Mouse (Mus musculus): Measurements from ENCODE around the gene Cables2. TPM values are rescaled to one million over a fixed set of nuclear protein-coding genes. Genes with fewer than 3 reads are reported as not detected.

Gene Cables2
- total and polyA plus RNA-seq, 2 experiments: 8.9 to 29.2 TPM

DNA sequence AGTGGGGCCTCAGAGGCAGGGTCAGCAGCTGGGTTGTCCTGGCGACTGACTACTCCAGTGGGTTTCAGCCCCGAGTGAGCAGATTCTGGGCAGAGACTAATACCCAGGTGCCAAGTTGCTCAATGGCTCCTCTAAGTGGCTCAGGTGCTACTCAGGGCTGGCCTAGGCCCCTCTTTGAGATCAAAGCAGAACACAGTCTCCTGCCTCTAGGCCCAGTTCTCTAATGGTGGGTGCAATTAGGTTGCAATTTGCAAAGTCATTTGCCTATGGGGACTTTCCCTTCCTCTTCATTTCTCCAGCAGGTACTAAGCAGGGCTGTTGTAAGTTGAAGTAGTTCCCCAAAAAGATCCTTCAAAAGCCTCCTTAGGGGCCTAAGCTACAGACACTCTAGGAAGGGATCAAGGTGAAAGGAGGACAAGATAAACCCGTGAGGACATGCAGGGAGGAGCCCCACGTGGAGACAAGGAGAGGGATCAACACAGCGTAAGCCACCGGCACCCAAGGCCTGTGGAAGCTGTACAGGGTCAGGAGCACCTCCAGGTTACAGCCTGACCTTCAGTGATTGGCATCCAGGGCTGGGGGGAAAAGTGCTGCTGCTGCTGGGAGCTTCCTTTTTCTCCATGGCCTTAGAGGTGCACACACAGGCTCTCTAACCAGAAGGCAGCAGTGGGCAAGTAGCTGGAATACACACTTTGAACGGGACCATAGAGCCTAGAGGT lies 2.6 kb downstream of the Cables2 start:
- no peak overlapping the region for H3K27ac ChIP-seq (replicated peaks; ENCODE audit: insufficient read depth, low read depth, low read length)
- no peak for DNase-seq (ENCODE audit: extremely low read depth, low read depth, low spot score)

DNA sequence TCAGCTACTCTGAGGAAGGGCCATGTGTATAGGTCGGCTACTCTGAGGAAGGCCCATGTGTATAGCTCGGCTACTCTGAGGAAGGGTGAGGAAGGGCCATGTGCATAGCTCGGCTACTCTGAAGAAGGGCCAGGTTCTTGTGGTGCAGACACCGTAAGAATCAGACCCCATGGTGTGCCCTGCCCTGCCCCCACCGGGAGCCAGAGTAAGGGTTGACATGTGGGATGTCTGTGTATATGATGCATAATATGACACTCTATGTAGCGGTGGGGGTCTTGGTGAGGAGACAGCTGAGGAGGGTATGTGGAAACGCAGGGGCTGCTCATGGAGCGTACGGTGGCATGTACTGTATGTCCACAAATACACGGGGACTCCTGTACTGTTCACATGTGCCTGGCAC lies 4.0 kb downstream of the Cables2 start:
- Histone ChIP-seq H3K36me3 (ENCODE audit: control insufficient read depth, insufficient read depth, low read length) (peaks cover 5% of the 10 kb centered on the region; the same call in 1 of the 2 replicates), H3K4me3 (ENCODE audit: insufficient read depth, low read depth, low read length) (no peak overlapping the region)

More for the DNA sequence above, 2.6 kb downstream of the Cables2 start:
- Histone ChIP-seq H3K4me3 (ENCODE audit: insufficient read depth, low read depth, low read length) (no peak overlapping the region), H3K4me1 (ENCODE audit: control insufficient read depth, insufficient read depth, low read length) (peaks cover 17% of the 10 kb centered on the region), H3K36me3 (ENCODE audit: control insufficient read depth, insufficient read depth, low read length) (peaks cover 5% of the 10 kb centered on the region; the same call in 1 of the 2 replicates), H3K9ac (ENCODE audit: low read depth, low read length) (no peak overlapping the region), H3K79me2 (ENCODE audit: control insufficient read depth, insufficient read depth, low read length) (peaks cover 23% of the 10 kb centered on the region; the same call in 1 of the 2 replicates), H3K27me3 (ENCODE audit: control insufficient read depth, insufficient read depth, low read length) (no peaks in the 10 kb centered on the region)
- WGBS: 78% methylated on average over 7 of the region's 7 CpGs
- no peak for TF ChIP-seq POLR2A (IDR thresholded peaks at IDR 0.05; ENCODE audit: extremely low read depth, insufficient read depth, low read length)

DNA sequence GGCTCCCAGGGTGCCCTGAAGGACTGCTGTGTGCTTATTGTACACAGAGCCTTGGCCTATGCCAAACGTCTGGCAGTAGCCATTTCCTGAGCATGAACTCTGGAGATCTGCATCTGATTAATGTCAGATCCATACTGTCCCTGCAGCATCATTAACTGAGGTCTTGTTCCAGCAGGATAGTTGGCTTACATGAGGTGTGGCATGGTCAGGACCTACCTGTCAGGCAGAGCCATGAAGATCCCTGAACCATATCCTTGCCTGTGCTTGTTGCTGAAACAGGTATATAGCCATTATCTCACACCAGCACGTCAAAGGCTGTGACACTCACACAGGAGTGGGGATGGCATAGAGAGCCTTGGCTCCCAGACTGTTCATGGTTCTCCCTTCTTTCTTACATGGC lies 5.3 kb downstream of the Cables2 start:
- TF ChIP-seq POLR2A (IDR thresholded peaks at IDR 0.05; ENCODE audit: extremely low read depth, insufficient read depth, low read length): no peak
- TF ChIP-seq CTCF (IDR thresholded peaks at IDR 0.05; ENCODE audit: low read depth, low read length): no peak
- no peak for DNase-seq (ENCODE audit: extremely low read depth, low read depth, low spot score)
- Histone ChIP-seq H3K27ac (replicated peaks; ENCODE audit: insufficient read depth, low read depth, low read length) (no peak overlapping the region), H3K79me2 (ENCODE audit: control insufficient read depth, insufficient read depth, low read length) (peaks cover 22% of the 10 kb centered on the region; the same call in 1 of the 2 replicates), H3K9ac (ENCODE audit: low read depth, low read length) (no peak overlapping the region), H3K36me3 (ENCODE audit: control insufficient read depth, insufficient read depth, low read length) (peaks cover 5% of the 10 kb centered on the region; the same call in 1 of the 2 replicates), H3K4me1 (ENCODE audit: control insufficient read depth, insufficient read depth, low read length) (peaks cover 12% of the 10 kb centered on the region), H3K27me3 (ENCODE audit: control insufficient read depth, insufficient read depth, low read length) (no peaks in the 10 kb centered on the region), H3K4me3 (ENCODE audit: insufficient read depth, low read depth, low read length) (no peak overlapping the region)
- 72% methylated on average over 2 of the region's 2 CpGs for WGBS

More for the DNA sequence above, 4.0 kb downstream of the Cables2 start:
- peaks cover 23% of the 10 kb centered on the region; the same call in 1 of the 2 replicates for H3K79me2 ChIP-seq (ENCODE audit: control insufficient read depth, insufficient read depth, low read length)
- H3K27me3 ChIP-seq (ENCODE audit: control insufficient read depth, insufficient read depth, low read length): no peaks in the 10 kb centered on the region
- H3K9ac ChIP-seq (ENCODE audit: low read depth, low read length): no peak overlapping the region
- H3K27ac ChIP-seq (replicated peaks; ENCODE audit: insufficient read depth, low read depth, low read length): no peak overlapping the region
- no peak for TF ChIP-seq CTCF (IDR thresholded peaks at IDR 0.05; ENCODE audit: low read depth, low read length)
- TF ChIP-seq POLR2A (IDR thresholded peaks at IDR 0.05; ENCODE audit: extremely low read depth, insufficient read depth, low read length): no peak
- peaks cover 14% of the 10 kb centered on the region for H3K4me1 ChIP-seq (ENCODE audit: control insufficient read depth, insufficient read depth, low read length)
- no peak for DNase-seq (ENCODE audit: extremely low read depth, low read depth, low spot score)
- WGBS: 95% methylated on average over 10 of the region's 10 CpGs

DNA sequence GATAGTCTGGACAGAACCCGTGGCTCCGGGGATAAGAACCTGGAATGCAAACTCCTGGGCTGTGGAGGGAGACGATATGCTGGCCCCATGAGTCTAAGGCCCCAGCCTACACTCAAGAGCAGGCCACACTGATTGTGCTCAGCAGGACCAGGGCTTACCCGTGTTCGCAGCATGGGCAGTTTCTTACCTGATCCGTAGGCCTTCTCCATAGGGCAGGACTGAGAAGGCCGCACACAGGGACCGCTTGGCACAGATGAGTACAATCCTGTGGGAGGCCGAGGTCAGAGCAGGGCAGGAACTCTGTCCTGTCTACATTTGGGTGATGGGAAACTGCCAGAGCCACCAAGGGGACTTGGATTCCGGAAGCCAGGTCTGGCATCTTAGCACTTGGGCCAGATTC lies 10.4 kb downstream of the Cables2 start:
- H3K9ac ChIP-seq (ENCODE audit: low read depth, low read length): no peak overlapping the region
- no peak for DNase-seq (ENCODE audit: extremely low read depth, low read depth, low spot score)
- no peak overlapping the region for H3K27ac ChIP-seq (replicated peaks; ENCODE audit: insufficient read depth, low read depth, low read length)
- no peak overlapping the region for H3K4me3 ChIP-seq (ENCODE audit: insufficient read depth, low read depth, low read length)
- H3K36me3 ChIP-seq (ENCODE audit: control insufficient read depth, insufficient read depth, low read length): peaks cover 11% of the 10 kb centered on the region; the same call in 1 of the 2 replicates
- H3K4me1 ChIP-seq (ENCODE audit: control insufficient read depth, insufficient read depth, low read length): peaks cover 1% of the 10 kb centered on the region
- no peaks in the 10 kb centered on the region; the same call in 1 of the 2 replicates for H3K79me2 ChIP-seq (ENCODE audit: control insufficient read depth, insufficient read depth, low read length)
- 66% methylated on average over 10 of the region's 10 CpGs for WGBS
- TF ChIP-seq CTCF (IDR thresholded peaks at IDR 0.05; ENCODE audit: low read depth, low read length) (no peak), POLR2A (IDR thresholded peaks at IDR 0.05; ENCODE audit: extremely low read depth, insufficient read depth, low read length) (no peak)
- no peaks in the 10 kb centered on the region for H3K27me3 ChIP-seq (ENCODE audit: control insufficient read depth, insufficient read depth, low read length)

DNA sequence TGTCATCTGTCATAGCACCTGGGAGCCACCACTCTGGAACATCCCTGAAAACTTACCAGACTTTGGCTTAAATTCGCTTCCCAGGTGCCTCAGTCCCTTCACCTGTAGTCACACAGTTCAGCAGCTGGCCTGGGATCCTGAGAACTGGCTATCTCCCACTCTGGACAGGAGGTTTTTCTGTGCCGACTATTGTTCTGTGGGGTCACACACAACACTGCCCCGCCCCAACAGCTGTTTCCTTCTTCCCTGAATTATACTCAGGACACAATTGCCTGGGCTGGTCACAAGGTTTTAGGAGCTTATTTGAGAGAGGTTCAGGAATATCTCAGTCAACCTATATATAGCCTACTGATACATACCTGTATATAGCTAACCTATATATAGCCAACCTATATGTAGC lies 10.9 kb downstream of the Cables2 start:
- Histone ChIP-seq H3K27me3 (ENCODE audit: control insufficient read depth, insufficient read depth, low read length) (no peaks in the 10 kb centered on the region), H3K4me3 (ENCODE audit: insufficient read depth, low read depth, low read length) (no peak overlapping the region), H3K36me3 (ENCODE audit: control insufficient read depth, insufficient read depth, low read length) (peaks cover 9% of the 10 kb centered on the region; the same call in 1 of the 2 replicates), H3K79me2 (ENCODE audit: control insufficient read depth, insufficient read depth, low read length) (no peaks in the 10 kb centered on the region; the same call in 1 of the 2 replicates), H3K27ac (replicated peaks; ENCODE audit: insufficient read depth, low read depth, low read length) (no peak overlapping the region), H3K9ac (ENCODE audit: low read depth, low read length) (no peak overlapping the region), H3K4me1 (ENCODE audit: control insufficient read depth, insufficient read depth, low read length) (peaks cover 2% of the 10 kb centered on the region)
- WGBS: 86% methylated on average over 3 of the region's 3 CpGs
- TF ChIP-seq POLR2A (IDR thresholded peaks at IDR 0.05; ENCODE audit: extremely low read depth, insufficient read depth, low read length) (no peak), CTCF (IDR thresholded peaks at IDR 0.05; ENCODE audit: low read depth, low read length) (no peak)
- DNase-seq (ENCODE audit: extremely low read depth, low read depth, low spot score): no peak

DNA sequence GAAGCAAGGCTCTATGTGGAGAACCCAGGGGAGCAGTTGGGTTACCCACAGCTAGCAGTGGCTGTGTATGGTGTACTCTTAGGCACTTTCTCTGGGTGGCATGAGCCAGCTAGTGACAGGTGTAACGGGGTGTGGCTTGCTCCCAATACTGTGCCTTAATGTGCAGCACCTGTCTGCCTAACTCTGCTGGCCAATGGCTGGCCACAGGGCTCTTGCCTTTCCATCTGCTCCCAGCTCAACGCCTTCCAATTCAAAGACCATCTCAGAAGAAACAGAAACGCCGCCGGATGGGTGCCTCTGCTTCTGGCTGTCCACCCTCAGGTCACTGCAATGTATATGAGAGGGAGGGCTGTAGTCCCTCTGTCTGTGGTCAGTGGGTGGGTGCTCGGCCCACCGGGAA lies 11.4 kb downstream of the Cables2 start:
- Histone ChIP-seq H3K4me1 (ENCODE audit: control insufficient read depth, insufficient read depth, low read length) (peaks cover 2% of the 10 kb centered on the region), H3K36me3 (ENCODE audit: control insufficient read depth, insufficient read depth, low read length) (peaks cover 9% of the 10 kb centered on the region; the same call in 1 of the 2 replicates), H3K9ac (ENCODE audit: low read depth, low read length) (no peak overlapping the region), H3K79me2 (ENCODE audit: control insufficient read depth, insufficient read depth, low read length) (no peaks in the 10 kb centered on the region), H3K27me3 (ENCODE audit: control insufficient read depth, insufficient read depth, low read length) (no peaks in the 10 kb centered on the region), H3K27ac (replicated peaks; ENCODE audit: insufficient read depth, low read depth, low read length) (peak overlapping the region; percentile 22; the same call in 1 of the 2 replicates), H3K4me3 (ENCODE audit: insufficient read depth, low read depth, low read length) (no peak overlapping the region)
- TF ChIP-seq CTCF (IDR thresholded peaks at IDR 0.05; ENCODE audit: low read depth, low read length) (no peak), POLR2A (IDR thresholded peaks at IDR 0.05; ENCODE audit: extremely low read depth, insufficient read depth, low read length) (no peak)
- WGBS: 90% methylated on average over 7 of the region's 7 CpGs
- DNase-seq (ENCODE audit: extremely low read depth, low read depth, low spot score): no peak
